Mouse (Mus musculus): ENCODE measurements at regions not wholly inside any gene's neighbourhood (a gene's known extent, or its start where the extent isn't known, plus 50 kb on each side); places are given as distances from the start of the nearest gene placed in this dataset.
A peak's percentile ranks its signal among the peaks of the same experiment; 100 is the strongest.

GRCm38 (mm10) chr3:34550189-34550588 is 100.0 kb upstream of the Sox2 start:
- no peak overlapping the region for H3K27ac ChIP-seq (ENCODE audit: low read depth, low read length)
- ATAC-seq (ENCODE audit: low FRiP score): no peak

DNA sequence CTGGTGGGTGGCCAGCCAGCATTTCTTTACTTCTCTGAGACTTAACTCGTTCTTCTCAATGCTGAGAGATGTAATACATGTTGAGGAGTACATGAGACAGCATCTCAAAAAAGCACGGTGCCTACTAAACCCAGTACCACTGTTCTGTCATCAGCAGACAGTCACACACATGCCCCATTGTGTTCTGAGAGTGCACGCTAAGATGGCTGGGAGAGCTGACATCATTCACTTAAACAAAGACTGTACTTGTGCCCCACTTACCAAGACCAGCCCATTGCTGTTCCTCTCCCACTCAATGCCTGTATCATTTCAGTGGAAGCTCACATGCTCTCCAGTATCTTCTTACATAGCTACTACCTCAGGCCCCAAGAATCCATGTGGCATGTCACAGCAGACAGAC is 117.8 kb upstream of the Sox2 start:
- no peaks in the 10 kb centered on the region for H3K27me3 ChIP-seq (ENCODE audit: control insufficient read depth, insufficient read depth, low read length)
- H3K4me1 ChIP-seq (ENCODE audit: control insufficient read depth, insufficient read depth, low read length): peaks cover 3% of the 10 kb centered on the region
- WGBS: 76% methylated on average over 3 of the region's 3 CpGs
- DNase-seq (ENCODE audit: low spot score, missing footprints) (peak; percentile 51), ATAC-seq (ENCODE audit: low FRiP score) (no peak)
- H3K9me3 ChIP-seq (ENCODE audit: control insufficient read depth, low read length): peaks cover 5% of the 10 kb centered on the region; the same call in 1 of the 2 replicates
- no peak overlapping the region for H3K9ac ChIP-seq (ENCODE audit: low read length)
- H3K4me3 ChIP-seq (ENCODE audit: low read depth, low read length): no peak overlapping the region
- no peaks in the 10 kb centered on the region for H3K36me3 ChIP-seq (ENCODE audit: control insufficient read depth, insufficient read depth, low read length)
- no peak overlapping the region for H3K4me2 ChIP-seq
- H3K27ac ChIP-seq (ENCODE audit: low read depth, low read length): no peak overlapping the region

More at GRCm38 (mm10) chr3:34550189-34550588, 100.0 kb upstream of the Sox2 start:
- WGBS: 81% methylated on average over 12 of the region's 12 CpGs
- H3K36me3 ChIP-seq (ENCODE audit: control insufficient read depth, insufficient read depth, low read length): no peaks in the 10 kb centered on the region
- H3K27me3 ChIP-seq (ENCODE audit: control insufficient read depth, insufficient read depth, low read length): no peaks in the 10 kb centered on the region
- H3K9me3 ChIP-seq (ENCODE audit: control insufficient read depth, low read length): no peaks in the 10 kb centered on the region
- peaks cover 2% of the 10 kb centered on the region; the same call in 1 of the 2 replicates for H3K4me1 ChIP-seq (ENCODE audit: control insufficient read depth, insufficient read depth, low read length)
- DNase-seq (ENCODE audit: low spot score, missing footprints): no peak
- H3K9ac ChIP-seq (ENCODE audit: low read length): no peak overlapping the region
- H3K4me2 ChIP-seq: no peak overlapping the region
- no peak overlapping the region for H3K4me3 ChIP-seq (ENCODE audit: low read depth, low read length)

DNA sequence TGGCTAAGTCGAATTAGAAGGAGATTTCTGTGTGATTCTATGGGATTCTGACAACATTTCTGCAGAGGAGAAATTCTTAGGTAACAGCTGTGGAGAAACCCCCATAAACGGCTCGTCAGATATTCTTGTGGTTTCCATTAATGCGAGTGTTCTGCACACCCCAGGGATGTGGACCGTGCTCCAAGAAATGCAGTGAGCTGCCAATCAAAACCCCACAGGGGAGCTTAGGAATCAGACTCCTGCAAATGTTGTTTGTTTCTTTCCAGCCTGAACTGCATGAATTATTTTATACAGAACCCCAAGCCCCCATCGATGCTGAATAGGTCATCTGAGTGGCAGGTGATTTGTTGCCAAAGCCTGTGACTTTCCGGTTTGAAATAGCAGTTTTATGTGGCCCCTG is 118.4 kb upstream of the Sox2 start:
- DNase-seq (ENCODE audit: low spot score, missing footprints) (peak; percentile 78), ATAC-seq (ENCODE audit: low FRiP score) (no peak)
- Histone ChIP-seq H3K36me3 (ENCODE audit: control insufficient read depth, insufficient read depth, low read length) (no peaks in the 10 kb centered on the region), H3K27ac (ENCODE audit: low read depth, low read length) (no peak overlapping the region), H3K4me1 (ENCODE audit: control insufficient read depth, insufficient read depth, low read length) (peaks cover 3% of the 10 kb centered on the region), H3K9ac (ENCODE audit: low read length) (no peak overlapping the region), H3K9me3 (ENCODE audit: control insufficient read depth, low read length) (peaks cover 2% of the 10 kb centered on the region; the same call in 1 of the 2 replicates), H3K4me3 (ENCODE audit: low read depth, low read length) (no peak overlapping the region), H3K27me3 (ENCODE audit: control insufficient read depth, insufficient read depth, low read length) (no peaks in the 10 kb centered on the region), H3K4me2 (no peak overlapping the region)
- WGBS: 55% methylated on average over 7 of the region's 7 CpGs

DNA sequence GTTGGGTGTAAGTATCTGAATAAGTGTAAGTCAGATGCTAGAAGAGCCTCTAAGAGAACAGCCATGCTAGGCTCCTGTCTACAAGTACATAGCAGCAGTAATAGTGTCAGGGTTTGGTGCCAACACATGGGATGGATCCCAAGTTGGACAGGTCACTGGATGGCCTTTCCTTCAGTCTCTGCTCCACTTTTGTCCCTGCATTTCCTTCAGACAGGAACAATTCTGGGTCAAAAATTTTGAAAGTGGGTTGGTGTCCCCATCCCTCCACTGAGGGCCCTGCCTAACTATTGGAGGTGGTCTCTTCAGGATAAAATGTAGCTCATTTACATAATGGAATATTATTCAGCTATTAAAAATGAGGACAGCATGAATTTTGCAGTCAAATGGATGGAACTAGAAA is 122.7 kb upstream of the Sox2 start:
- H3K9ac ChIP-seq (ENCODE audit: low read length): no peak overlapping the region
- peaks cover 5% of the 10 kb centered on the region for H3K4me1 ChIP-seq (ENCODE audit: control insufficient read depth, insufficient read depth, low read length)
- no peaks in the 10 kb centered on the region for H3K27me3 ChIP-seq (ENCODE audit: control insufficient read depth, insufficient read depth, low read length)
- H3K4me3 ChIP-seq (ENCODE audit: low read depth, low read length): no peak overlapping the region
- ATAC-seq (ENCODE audit: low FRiP score): no peak
- no peak overlapping the region for H3K4me2 ChIP-seq
- peaks cover 4% of the 10 kb centered on the region; the same call in 1 of the 2 replicates for H3K9me3 ChIP-seq (ENCODE audit: control insufficient read depth, low read length)
- H3K27ac ChIP-seq (ENCODE audit: low read depth, low read length): no peak overlapping the region
- peak; percentile 81 for DNase-seq (ENCODE audit: low spot score, missing footprints)
- H3K36me3 ChIP-seq (ENCODE audit: control insufficient read depth, insufficient read depth, low read length): no peaks in the 10 kb centered on the region

DNA sequence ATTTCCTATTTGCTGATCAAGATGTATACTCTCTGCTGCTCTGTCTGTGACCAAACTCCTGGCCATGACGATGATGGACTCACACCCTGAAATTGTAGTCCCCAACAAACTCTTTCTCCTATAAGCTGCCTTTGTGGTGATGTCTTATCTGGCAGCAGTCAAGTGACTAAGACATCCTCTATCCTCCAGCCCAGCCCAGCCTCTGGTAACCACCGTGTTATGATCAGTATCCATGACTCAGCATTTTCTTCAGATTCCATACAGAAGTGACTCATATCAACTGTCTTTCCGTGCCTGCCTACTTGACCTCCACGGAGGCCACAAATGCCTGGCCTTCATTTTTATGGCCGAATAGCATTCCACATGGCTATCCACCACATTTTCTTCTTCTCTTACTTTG is 124.5 kb upstream of the Sox2 start:
- no peaks in the 10 kb centered on the region for H3K27me3 ChIP-seq (ENCODE audit: control insufficient read depth, insufficient read depth, low read length)
- H3K4me2 ChIP-seq: no peak overlapping the region
- ATAC-seq (ENCODE audit: low FRiP score) (no peak), DNase-seq (ENCODE audit: low spot score, missing footprints) (peak; percentile 60)
- WGBS: 92% methylated on average over 5 of the region's 5 CpGs
- H3K4me3 ChIP-seq (ENCODE audit: low read depth, low read length): no peak overlapping the region
- peaks cover 10% of the 10 kb centered on the region; the same call in 1 of the 2 replicates for H3K4me1 ChIP-seq (ENCODE audit: control insufficient read depth, insufficient read depth, low read length)
- H3K36me3 ChIP-seq (ENCODE audit: control insufficient read depth, insufficient read depth, low read length): no peaks in the 10 kb centered on the region
- no peak overlapping the region for H3K27ac ChIP-seq (ENCODE audit: low read depth, low read length)
- H3K9me3 ChIP-seq (ENCODE audit: control insufficient read depth, low read length): peaks cover 4% of the 10 kb centered on the region; the same call in 1 of the 2 replicates
- H3K9ac ChIP-seq (ENCODE audit: low read length): no peak overlapping the region

DNA sequence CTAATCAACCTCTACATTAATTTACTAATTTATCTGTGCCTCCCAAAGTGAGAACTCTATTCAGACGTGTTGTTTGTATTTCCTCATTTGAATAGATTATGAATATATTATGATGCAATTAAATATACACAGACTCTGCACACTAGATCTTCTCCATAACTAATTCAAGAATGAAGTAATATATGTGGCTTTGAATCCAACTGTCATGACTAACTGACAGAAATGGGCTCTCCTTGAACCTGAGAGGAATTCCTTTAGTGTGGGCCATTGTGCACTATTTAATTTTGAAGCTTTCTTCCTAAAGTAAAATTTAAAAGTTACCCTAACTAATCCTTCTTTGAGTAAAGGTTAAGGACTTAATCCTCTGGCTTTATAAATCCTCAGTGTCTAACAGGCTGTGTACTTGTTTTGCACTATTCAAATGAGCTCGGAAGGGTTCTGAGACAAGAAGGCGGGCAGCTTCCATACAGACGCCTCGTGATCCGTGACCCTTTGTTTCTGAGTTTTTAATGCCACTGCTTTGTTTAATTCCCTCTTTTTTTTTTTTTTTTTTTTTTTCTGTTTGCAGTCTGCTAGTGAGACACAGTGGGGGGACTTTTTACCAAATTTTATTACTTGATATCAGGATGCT is 128.0 kb upstream of the Sox2 start:
- ATAC-seq (ENCODE audit: low FRiP score): peak; percentile 77
- peaks cover 10% of the 10 kb centered on the region; the same call in 1 of the 2 replicates for H3K4me1 ChIP-seq (ENCODE audit: control insufficient read depth, insufficient read depth, low read length)

GRCm38 (mm10) chr3:34521357-34522053 is 128.7 kb upstream of the Sox2 start:
- WGBS: 70% methylated on average over 14 of the region's 14 CpGs
- Histone ChIP-seq H3K27me3 (ENCODE audit: control insufficient read depth, insufficient read depth, low read length) (no peaks in the 10 kb centered on the region), H3K36me3 (ENCODE audit: control insufficient read depth, insufficient read depth, low read length) (no peaks in the 10 kb centered on the region), H3K9ac (ENCODE audit: low read length) (no peak overlapping the region), H3K27ac (ENCODE audit: low read depth, low read length) (no peak overlapping the region), H3K9me3 (ENCODE audit: control insufficient read depth, low read length) (peaks cover 4% of the 10 kb centered on the region; the same call in 1 of the 2 replicates), H3K4me2 (no peak overlapping the region), H3K4me3 (ENCODE audit: low read depth, low read length) (no peak overlapping the region), H3K4me1 (ENCODE audit: control insufficient read depth, insufficient read depth, low read length) (peaks cover 10% of the 10 kb centered on the region; the same call in 1 of the 2 replicates)
- DNase-seq (ENCODE audit: low spot score, missing footprints) (peak; percentile 86), ATAC-seq (ENCODE audit: low FRiP score) (peak; percentile 73)

More for the DNA sequence above, 128.0 kb upstream of the Sox2 start:
- Histone ChIP-seq H3K36me3 (ENCODE audit: control insufficient read depth, insufficient read depth, low read length) (no peaks in the 10 kb centered on the region), H3K27me3 (ENCODE audit: control insufficient read depth, insufficient read depth, low read length) (no peaks in the 10 kb centered on the region), H3K4me2 (no peak overlapping the region), H3K9me3 (ENCODE audit: control insufficient read depth, low read length) (peaks cover 4% of the 10 kb centered on the region; the same call in 1 of the 2 replicates), H3K9ac (ENCODE audit: low read length) (no peak overlapping the region), H3K4me3 (ENCODE audit: low read depth, low read length) (no peak overlapping the region), H3K27ac (ENCODE audit: low read depth, low read length) (no peak overlapping the region)
- WGBS: 16% methylated on average over 6 of the region's 6 CpGs
- DNase-seq (ENCODE audit: low spot score, missing footprints): peak; percentile 78

- ATAC-seq (ENCODE audit: low FRiP score) (no peak), DNase-seq (ENCODE audit: low spot score, missing footprints) (no peak)
- Histone ChIP-seq H3K27me3 (ENCODE audit: control insufficient read depth, insufficient read depth, low read length) (no peaks in the 10 kb centered on the region), H3K36me3 (ENCODE audit: control insufficient read depth, insufficient read depth, low read length) (no peaks in the 10 kb centered on the region), H3K9me3 (ENCODE audit: control insufficient read depth, low read length) (peaks cover 4% of the 10 kb centered on the region; the same call in 1 of the 2 replicates), H3K4me3 (ENCODE audit: low read depth, low read length) (no peak overlapping the region), H3K4me1 (ENCODE audit: control insufficient read depth, insufficient read depth, low read length) (no peaks in the 10 kb centered on the region), H3K9ac (ENCODE audit: low read length) (no peak overlapping the region), H3K27ac (ENCODE audit: low read depth, low read length) (no peak overlapping the region), H3K4me2 (no peak overlapping the region)
- WGBS: 92% methylated on average over 13 of the region's 13 CpGs
These were observed 137.6 kb upstream of the Sox2 start for GRCm38 (mm10) chr3:34512503-34513145.

DNA sequence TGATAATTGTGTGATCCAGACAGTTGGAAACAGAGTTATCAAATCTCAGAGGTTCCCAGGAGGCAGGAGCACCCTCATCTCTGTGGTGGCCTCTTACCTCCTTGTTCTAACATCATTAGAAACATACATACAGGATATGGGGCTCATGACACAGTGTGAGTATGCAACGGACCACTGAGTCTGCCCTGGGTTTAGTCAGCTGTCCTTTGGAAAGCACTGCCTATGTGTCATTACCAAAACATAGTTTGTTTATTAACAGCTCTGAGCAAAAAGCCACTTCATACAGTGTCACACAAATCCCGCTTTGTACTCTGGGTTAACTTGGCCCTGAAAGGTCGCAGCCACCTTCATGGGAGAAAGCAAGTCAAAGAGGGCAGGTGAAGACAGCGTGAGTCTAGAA is 139.5 kb upstream of the Sox2 start:
- ATAC-seq (ENCODE audit: low FRiP score) (no peak), DNase-seq (ENCODE audit: low spot score, missing footprints) (no peak)
- H3K4me2 ChIP-seq: no peak overlapping the region
- H3K9ac ChIP-seq (ENCODE audit: low read length): no peak overlapping the region
- H3K4me3 ChIP-seq (ENCODE audit: low read depth, low read length): no peak overlapping the region
- no peaks in the 10 kb centered on the region for H3K36me3 ChIP-seq (ENCODE audit: control insufficient read depth, insufficient read depth, low read length)
- H3K4me1 ChIP-seq (ENCODE audit: control insufficient read depth, insufficient read depth, low read length): no peaks in the 10 kb centered on the region
- H3K9me3 ChIP-seq (ENCODE audit: control insufficient read depth, low read length): peaks cover 4% of the 10 kb centered on the region; the same call in 1 of the 2 replicates
- WGBS: 82% methylated on average over 4 of the region's 4 CpGs
- H3K27ac ChIP-seq (ENCODE audit: low read depth, low read length): no peak overlapping the region
- no peaks in the 10 kb centered on the region for H3K27me3 ChIP-seq (ENCODE audit: control insufficient read depth, insufficient read depth, low read length)
